Mouse (Mus musculus) forebrain, embryonic 10.5 days (tissue): ENCODE measurements around the gene Slc38a4. TPM values are rescaled to one million over a fixed set of nuclear protein-coding genes. Genes with fewer than 3 reads are reported as not detected.
A peak's percentile ranks its signal among the peaks of the same experiment; 100 is the strongest.

Experiments
- DNase-seq: peaks from one replicate; pipeline ENCODE4 v3.0.0-alpha.2; 2017; ENCODE audit warnings: low spot score; ENCODE audit errors: extremely low spot score
- H3K27ac ChIP-seq: fragments of 300-500 bp; sonication (generic); 2 replicates; pipeline ENCODE4 v1.5.1; 2016; ENCODE audit warnings: mild to moderate bottlenecking
- H3K27me3 ChIP-seq: fragments of 300-500 bp; sonication (generic); 2 replicates; pipeline ENCODE4 v1.6.1; 2016; ENCODE audit warnings: mild to moderate bottlenecking; ENCODE audit not compliant: poor library complexity, severe bottlenecking
- H3K36me3 ChIP-seq: fragments of 300-500 bp; sonication (generic); replicated peaks from 2 replicates; pipeline ENCODE4 v1.6.1; 2016; ENCODE audit warnings: mild to moderate bottlenecking, moderate library complexity
- H3K4me1 ChIP-seq: fragments of 300-500 bp; sonication (generic); 2 replicates; pipeline ENCODE4 v1.6.1; 2016
- H3K4me3 ChIP-seq: fragments of 300-500 bp; sonication (generic); 2 replicates; pipeline ENCODE4 v1.5.1; 2016; ENCODE audit warnings: mild to moderate bottlenecking, moderate library complexity
- H3K9me3 ChIP-seq: fragments of 300-500 bp; sonication (generic); 2 replicates; pipeline ENCODE4 v1.6.1; 2016; ENCODE audit warnings: mild to moderate bottlenecking, moderate library complexity
- WGBS: fragments of 180-500 bp; shearing (Covaris S2); methylation state at CpG from one replicate; pipeline ENCODE4 v1.1.7; 2016; 5-methylcytosine and 5-hydroxymethylcytosine counted together
- polyA plus RNA-seq: library from polyadenylated mRNA; unstranded; fragments of >200 nt; fragmentation: Nextera tagmentation; extraction: Ambion mirVana; gene quantifications from 2 replicates; pipeline ENCODE4 v1.2.1, GENCODE M21; 2016

Slc38a4 gene
- polyA plus RNA-seq, 1 experiment from 2014 or later, result 31.2 TPM

DNA sequence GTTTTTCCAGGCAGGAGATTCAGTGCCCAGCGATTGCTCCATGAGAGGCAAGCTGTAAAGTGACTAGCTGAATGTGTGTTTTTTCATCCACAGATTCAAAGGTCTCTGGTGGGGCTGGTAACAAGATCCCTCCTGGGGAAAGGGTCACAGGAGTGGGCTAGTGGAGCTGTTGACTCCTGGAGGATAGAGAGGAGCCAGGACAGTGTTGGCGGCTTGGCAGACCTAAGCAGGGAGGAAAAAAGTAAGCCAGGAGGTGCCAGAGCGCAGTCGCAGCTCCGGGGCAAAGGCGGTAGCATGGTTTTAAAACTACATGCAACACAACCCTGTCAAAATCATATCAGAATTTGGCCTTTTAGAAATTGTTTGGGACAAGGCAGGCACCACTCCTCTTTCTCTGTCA is 52.6 kb downstream of the Slc38a4 start:
- peaks cover 5% of the 10 kb centered on the region; the same call in 1 of the 2 replicates for H3K36me3 ChIP-seq
- H3K4me3 ChIP-seq, result peak overlapping the region; percentile 38
- H3K4me1 ChIP-seq, result peaks cover 34% of the 10 kb centered on the region
- no peaks in the 10 kb centered on the region for H3K9me3 ChIP-seq
- no peaks in the 10 kb centered on the region for H3K27me3 ChIP-seq
- H3K27ac ChIP-seq, result peak overlapping the region; percentile 66
- 90% methylated on average over 6 of the region's 6 CpGs for WGBS
- DNase-seq, result no peak

DNA sequence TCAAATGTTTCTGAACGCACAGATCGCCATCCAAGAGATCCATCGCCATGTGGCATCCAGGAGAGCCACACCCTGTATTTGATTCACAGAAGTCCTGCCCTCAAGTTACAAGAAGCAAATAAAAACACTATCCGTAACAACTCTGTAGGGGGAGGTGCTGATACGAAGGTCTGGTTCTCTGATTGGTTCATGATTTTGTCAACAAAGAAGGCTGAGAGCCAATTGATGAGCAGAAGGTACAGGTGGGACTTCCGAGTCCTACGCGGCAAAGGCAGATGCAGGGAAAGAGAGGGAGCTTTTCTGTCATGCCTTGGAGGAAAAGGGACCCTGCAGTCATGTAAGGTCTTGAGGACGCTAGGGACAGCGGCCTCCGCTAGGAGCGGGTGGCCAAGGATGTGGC is 53.0 kb downstream of the Slc38a4 start:
- Histone ChIP-seq H3K36me3 (peaks cover 5% of the 10 kb centered on the region; the same call in 1 of the 2 replicates), H3K4me3 (peak overlapping the region; percentile 38), H3K9me3 (no peaks in the 10 kb centered on the region), H3K4me1 (peaks cover 34% of the 10 kb centered on the region), H3K27ac (peak overlapping the region; percentile 66), H3K27me3 (no peaks in the 10 kb centered on the region)
- DNase-seq, result no peak
- 63% methylated on average over 12 of the region's 12 CpGs for WGBS

DNA sequence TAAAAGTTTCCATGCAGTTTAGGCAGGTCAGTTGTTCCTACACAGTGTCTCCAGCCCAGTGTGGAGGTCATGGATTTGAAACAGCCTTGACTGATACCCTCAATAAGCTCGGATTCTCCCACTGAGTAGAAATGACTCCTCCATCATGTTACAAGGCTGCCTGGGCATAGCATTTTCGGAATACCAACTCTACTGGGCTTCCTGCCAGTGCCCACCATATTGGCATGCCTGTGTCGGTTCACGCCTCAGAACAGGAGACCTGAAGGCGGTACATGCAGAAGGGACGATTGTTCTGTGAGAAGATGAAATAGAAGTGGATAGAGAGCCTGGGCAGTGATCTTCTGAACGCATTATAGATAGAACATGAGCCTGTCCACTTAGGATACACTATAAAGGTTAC is 53.9 kb downstream of the Slc38a4 start:
- Histone ChIP-seq H3K4me1 (peaks cover 34% of the 10 kb centered on the region), H3K27ac (peak overlapping the region; percentile 80), H3K9me3 (no peaks in the 10 kb centered on the region), H3K36me3 (peaks cover 5% of the 10 kb centered on the region; the same call in 1 of the 2 replicates), H3K27me3 (no peaks in the 10 kb centered on the region), H3K4me3 (no peak overlapping the region)
- no peak for DNase-seq
- 89% methylated on average over 7 of the region's 7 CpGs for WGBS

DNA sequence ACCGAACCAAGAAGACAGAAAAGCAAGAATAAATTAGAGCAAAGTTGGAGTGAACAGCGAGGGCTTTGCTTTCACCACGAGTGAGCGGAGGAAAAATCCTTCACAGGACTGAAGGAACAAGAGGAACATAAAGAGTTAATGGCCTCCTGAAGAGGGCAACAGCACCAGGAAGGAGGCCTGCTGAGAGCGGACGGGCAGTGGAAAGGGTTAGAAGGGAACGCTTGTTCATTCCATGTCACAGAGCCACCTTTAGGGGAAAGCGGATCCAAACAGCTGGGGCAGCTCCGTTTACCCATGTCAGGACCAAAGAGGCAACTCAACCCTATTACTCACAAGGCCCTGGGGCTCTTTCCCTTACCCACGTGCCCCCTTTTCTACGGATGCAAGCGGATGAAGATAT is 54.3 kb downstream of the Slc38a4 start:
- peak; percentile 19 for DNase-seq
- Histone ChIP-seq H3K4me1 (peaks cover 34% of the 10 kb centered on the region), H3K27ac (peak overlapping the region; percentile 80), H3K36me3 (peaks cover 8% of the 10 kb centered on the region), H3K27me3 (no peaks in the 10 kb centered on the region), H3K4me3 (no peak overlapping the region), H3K9me3 (no peaks in the 10 kb centered on the region)
- WGBS, result 61% methylated on average over 12 of the region's 12 CpGs

DNA sequence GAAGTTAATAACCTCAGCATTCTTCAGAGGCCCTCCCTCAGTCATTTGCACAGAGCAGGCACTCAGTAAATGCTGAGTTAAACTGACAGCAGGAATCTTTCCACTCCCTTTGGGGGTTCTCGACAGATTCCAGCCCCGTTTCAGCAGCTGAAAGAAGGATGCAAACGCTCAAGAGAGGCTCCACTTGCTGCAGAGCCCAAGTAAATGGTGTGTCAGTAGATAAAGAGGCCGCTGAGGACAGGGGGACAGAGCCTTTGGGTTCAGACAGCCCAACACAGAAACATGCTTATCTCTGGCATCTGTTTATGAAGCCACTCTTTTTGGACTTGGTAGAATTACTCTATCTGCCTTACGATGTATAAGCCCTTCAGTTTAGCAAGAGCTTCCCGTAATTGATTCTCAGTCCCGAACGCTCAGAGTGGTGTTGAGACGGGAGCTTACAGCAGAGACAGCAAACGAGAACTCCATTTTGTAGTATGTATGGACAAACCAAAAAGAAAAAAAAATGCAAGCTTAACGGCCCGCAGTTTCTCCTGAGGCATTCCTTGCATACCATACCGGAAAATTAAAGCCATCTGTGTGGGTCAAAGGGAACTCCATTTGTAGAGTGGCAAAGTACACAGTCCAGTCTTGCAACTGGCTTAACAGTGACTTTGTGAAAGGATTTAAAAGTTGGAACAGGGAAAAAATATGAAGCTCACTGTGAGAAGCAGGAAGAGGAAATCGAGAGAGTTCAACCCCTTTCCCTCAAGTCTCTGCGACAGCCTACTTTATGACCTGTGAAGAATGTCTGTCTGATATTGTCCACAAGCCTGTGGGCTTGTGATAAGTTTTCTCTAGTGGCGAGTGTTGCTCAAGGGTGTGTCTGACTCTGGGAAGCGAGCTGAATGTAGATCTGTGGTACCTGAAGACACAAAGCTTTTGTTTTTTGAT is 55.2 kb downstream of the Slc38a4 start:
- H3K27ac ChIP-seq, result peak overlapping the region; percentile 80
- no peak for DNase-seq
- H3K4me1 ChIP-seq, result peaks cover 34% of the 10 kb centered on the region
- no peaks in the 10 kb centered on the region for H3K27me3 ChIP-seq
- H3K9me3 ChIP-seq, result no peaks in the 10 kb centered on the region
- H3K36me3 ChIP-seq, result peaks cover 7% of the 10 kb centered on the region
- 56% methylated on average over 17 of the region's 17 CpGs for WGBS
- no peak overlapping the region for H3K4me3 ChIP-seq

DNA sequence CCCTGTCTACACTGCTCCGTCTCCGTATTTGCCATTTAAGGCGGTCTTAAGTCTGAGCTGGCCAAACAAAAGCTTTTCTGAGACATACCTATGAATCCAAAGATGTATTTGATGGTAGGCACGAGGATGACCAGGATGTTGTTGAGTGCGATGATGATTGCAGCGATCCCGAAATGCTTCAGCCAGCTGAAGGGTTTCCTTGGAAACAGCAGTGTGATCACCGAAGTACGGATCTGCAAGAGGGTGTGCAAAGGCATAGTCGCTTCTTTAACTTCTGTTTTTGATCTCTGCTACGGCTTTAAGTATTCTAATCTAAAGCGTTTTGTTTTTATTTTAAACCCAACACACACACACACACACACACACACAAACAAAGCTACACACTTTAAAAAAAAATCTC is 56.4 kb downstream of the Slc38a4 start:
- Histone ChIP-seq H3K4me3 (no peak overlapping the region), H3K27ac (peak overlapping the region; percentile 80; the same call in 1 of the 2 replicates), H3K4me1 (peaks cover 34% of the 10 kb centered on the region), H3K36me3 (peaks cover 7% of the 10 kb centered on the region), H3K27me3 (no peaks in the 10 kb centered on the region), H3K9me3 (no peaks in the 10 kb centered on the region)
- WGBS, result 90% methylated on average over 12 of the region's 12 CpGs
- DNase-seq, result no peak

DNA sequence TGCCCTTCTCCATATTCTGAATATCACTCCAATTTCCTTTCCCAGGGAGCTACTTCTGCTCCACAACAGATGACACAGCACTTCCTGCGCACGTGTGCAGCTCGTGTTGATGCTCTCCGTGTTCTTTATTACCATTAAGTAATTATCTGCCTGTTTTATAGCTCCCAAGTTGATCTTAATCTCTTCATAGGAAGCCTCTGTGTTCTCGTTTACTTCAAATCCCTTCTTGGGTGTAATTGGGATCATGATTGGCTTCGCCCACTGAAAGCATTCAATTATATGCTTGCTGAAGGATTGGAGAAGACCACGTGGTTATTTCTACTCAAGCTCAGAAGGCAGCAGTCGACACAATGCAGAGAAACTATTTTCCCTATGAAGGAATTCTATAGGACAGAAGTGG is 70.1 kb downstream of the Slc38a4 start:
- no peak for DNase-seq
- WGBS, result 72% methylated on average over 8 of the region's 8 CpGs
- Histone ChIP-seq H3K9me3 (no peaks in the 10 kb centered on the region), H3K4me1 (no peaks in the 10 kb centered on the region), H3K4me3 (no peak overlapping the region), H3K27ac (no peak overlapping the region), H3K27me3 (no peaks in the 10 kb centered on the region), H3K36me3 (no peaks in the 10 kb centered on the region)

DNA sequence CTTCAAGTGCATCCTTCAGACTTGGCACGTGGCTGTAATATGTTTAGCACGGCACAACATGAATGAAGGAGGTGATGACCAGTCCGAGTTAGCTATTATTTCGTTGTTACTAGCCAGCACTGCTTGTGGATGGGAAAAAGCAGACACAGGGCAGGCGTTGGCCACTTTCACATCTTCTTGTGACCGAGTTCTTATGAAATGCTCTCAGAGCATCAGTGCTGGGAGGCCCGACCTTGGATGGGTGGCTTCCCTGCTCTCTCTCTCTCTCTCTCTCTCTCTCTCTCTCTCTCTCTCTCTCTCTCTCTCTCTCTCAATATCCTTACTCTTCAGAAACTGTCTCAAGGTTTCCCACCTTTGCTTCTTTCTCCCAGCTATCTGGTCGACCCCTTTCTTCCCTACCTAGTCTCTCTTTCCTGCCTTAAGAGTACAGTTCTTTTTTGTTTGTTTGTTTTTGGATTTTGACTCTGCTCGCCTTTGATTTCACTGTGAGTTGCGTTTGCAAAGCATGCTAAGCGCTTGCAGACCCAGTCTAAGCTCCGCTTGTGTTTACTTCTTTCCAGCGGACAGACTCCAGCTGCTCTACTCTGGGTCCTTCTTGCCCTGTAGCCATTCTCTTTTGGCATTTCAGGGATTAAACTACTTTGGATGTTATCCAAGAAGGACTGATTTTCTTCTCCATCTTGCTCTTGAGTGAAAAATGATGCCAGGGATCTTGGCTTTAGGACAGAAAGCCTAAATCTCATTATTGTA is 72.0 kb downstream of the Slc38a4 start:
- Histone ChIP-seq H3K4me1 (no peaks in the 10 kb centered on the region), H3K27me3 (no peaks in the 10 kb centered on the region), H3K9me3 (no peaks in the 10 kb centered on the region), H3K4me3 (no peak overlapping the region), H3K27ac (no peak overlapping the region), H3K36me3 (no peaks in the 10 kb centered on the region)
- no peak for DNase-seq
- WGBS, result 91% methylated on average over 13 of the region's 13 CpGs

DNA sequence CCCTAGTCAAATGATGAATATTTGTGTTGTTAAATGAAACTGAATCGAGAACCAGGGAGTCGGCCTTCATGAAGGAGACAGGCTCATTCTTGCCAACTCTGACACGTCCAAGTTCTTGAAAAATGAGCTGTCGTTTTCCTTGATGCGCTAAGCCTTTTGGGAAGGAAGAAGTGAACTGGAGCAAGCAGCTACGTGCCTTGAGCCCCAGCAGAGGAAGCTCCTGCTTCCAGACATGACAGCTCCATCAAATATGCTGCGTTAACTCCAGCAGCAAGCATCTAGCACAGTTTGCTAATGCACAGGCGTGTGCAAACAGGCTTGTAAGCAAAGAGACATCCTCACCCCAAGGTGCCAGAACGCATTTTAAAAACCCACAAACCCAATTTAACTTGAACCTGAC is 80.6 kb downstream of the Slc38a4 start:
- no peak overlapping the region for H3K4me3 ChIP-seq
- H3K9me3 ChIP-seq, result no peaks in the 10 kb centered on the region
- H3K36me3 ChIP-seq, result no peaks in the 10 kb centered on the region
- peaks cover 5% of the 10 kb centered on the region; the same call in 1 of the 2 replicates for H3K4me1 ChIP-seq
- DNase-seq, result no peak
- 89% methylated on average over 9 of the region's 9 CpGs for WGBS
- H3K27me3 ChIP-seq, result no peaks in the 10 kb centered on the region
- no peak overlapping the region for H3K27ac ChIP-seq

DNA sequence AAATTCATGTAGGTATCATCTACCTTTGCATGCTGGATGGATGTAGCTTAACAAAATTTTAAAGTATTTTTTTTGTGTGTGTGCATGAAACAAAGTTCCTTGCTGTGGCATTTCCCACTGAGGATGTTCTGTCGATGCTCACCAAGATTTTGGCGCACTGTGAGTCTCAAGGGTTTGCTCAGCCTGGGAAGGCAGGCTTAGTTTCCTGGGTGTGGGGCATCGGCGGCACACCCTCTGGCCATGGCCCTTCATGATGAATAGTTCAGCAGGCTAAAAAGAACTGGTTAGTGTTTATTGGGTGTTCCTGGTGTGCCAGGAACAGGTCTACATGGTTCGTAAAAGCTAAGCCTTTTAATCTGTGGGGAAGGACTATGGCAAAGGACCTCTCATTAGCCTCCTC is 81.6 kb downstream of the Slc38a4 start:
- Histone ChIP-seq H3K4me1 (peaks cover 5% of the 10 kb centered on the region; the same call in 1 of the 2 replicates), H3K36me3 (no peaks in the 10 kb centered on the region), H3K27me3 (no peaks in the 10 kb centered on the region), H3K27ac (no peak overlapping the region), H3K4me3 (no peak overlapping the region), H3K9me3 (no peaks in the 10 kb centered on the region)
- WGBS, result 93% methylated on average over 5 of the region's 5 CpGs
- DNase-seq, result no peak

DNA sequence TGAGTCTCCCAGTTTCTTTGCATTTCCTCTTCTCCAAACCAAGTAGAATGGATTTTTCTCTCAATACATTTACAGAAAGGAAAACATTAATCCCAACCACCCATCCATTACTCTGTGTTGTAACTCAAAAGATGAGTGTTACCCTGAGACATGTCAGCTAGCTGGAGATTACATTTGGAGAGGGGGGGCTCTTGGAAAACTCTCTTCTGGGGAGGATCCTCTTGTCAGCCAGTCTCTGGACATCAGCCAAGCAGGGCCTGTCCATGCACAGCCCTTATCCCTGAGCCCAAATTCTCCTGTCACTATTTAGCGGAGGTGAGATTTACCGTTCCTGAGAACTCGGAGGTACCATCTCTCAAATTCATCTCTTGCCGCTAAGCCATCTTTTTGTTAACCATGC is 82.4 kb downstream of the Slc38a4 start:
- H3K9me3 ChIP-seq, result no peaks in the 10 kb centered on the region
- no peak overlapping the region for H3K4me3 ChIP-seq
- H3K27me3 ChIP-seq, result no peaks in the 10 kb centered on the region
- H3K36me3 ChIP-seq, result no peaks in the 10 kb centered on the region
- no peak overlapping the region for H3K27ac ChIP-seq
- H3K4me1 ChIP-seq, result peaks cover 5% of the 10 kb centered on the region; the same call in 1 of the 2 replicates
- WGBS, result 98% methylated on average over 4 of the region's 4 CpGs
- DNase-seq, result no peak

DNA sequence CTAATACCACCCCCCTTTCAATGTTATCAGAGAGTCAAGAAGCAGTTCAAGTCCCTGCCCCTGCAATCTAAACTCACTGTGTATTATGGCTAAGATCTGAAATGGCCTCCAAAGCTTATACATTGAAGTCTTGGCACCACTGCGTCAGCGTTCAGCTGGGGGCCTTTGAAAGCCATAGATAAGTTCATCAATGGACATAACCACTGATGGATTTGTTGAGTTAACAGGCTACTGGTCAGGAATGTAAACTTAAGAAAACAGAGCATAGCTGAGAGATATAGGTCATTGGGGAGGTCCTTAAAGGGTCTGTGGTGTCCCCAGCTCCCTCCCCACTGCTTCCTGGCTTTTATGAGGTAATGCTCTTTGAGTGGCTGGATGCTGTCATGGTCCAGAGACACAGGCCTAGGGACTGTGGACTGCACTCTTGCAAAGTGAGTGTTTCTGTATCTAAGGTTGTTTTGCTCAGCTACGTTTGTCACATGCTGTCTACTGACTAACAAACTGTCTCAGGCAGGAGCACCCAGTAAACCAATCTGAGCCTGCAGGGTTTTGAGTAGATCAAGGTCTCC is 83.0 kb downstream of the Slc38a4 start:
- Histone ChIP-seq H3K4me1 (peaks cover 5% of the 10 kb centered on the region; the same call in 1 of the 2 replicates), H3K4me3 (no peak overlapping the region), H3K27ac (no peak overlapping the region), H3K36me3 (no peaks in the 10 kb centered on the region), H3K27me3 (no peaks in the 10 kb centered on the region), H3K9me3 (no peaks in the 10 kb centered on the region)
- no peak for DNase-seq
- WGBS, result 94% methylated on average over 3 of the region's 3 CpGs
